Mouse (Mus musculus): ENCODE data around the gene Txnrd2. TPM values are rescaled to one million over a fixed set of nuclear protein-coding genes. Genes with fewer than 3 reads are reported as not detected.

Gene Txnrd2
- polyA plus RNA-seq, 1 experiment from 2014 or later = 34.7 TPM

- no peak overlapping the region for H3K27ac ChIP-seq (replicated peaks in 1 of 2; ENCODE audit: control insufficient read depth in 1 of 2, insufficient read depth in 1 of 2, low read depth in 2 of 2, low read length in 2 of 2)
- H3K4me2 ChIP-seq (ENCODE audit: low read length) = no peak overlapping the region
- H3K4me3 ChIP-seq (ENCODE audit: control insufficient read depth in 1 of 2, insufficient read depth in 1 of 2, low read depth in 1 of 2, low read length in 2 of 2) = no peak overlapping the region
- H3K36me3 ChIP-seq (ENCODE audit: control insufficient read depth, insufficient read depth, low read length) = no peaks in the 10 kb centered on the region
- ATAC-seq (ENCODE audit: insufficient number of reproducible peaks, insufficient read depth, low FRiP score, low read depth) = no peak
- peaks cover 0 to 3% of the 10 kb centered on the region in 2 experiments; a peak in 1 of 4 replicates for H3K4me1 ChIP-seq (ENCODE audit: control insufficient read depth in 2 of 2, insufficient read depth in 2 of 2, low read length in 2 of 2)
- no peaks in the 10 kb centered on the region; the same call in 1 of the 2 replicates for H3K27me3 ChIP-seq (ENCODE audit: control insufficient read depth, insufficient read depth, low read length)
- 76% methylated on average over 5 of the region's 5 CpGs for WGBS
- H3K9me3 ChIP-seq (ENCODE audit: control insufficient read depth, low read length) = no peaks in the 10 kb centered on the region
- no peak overlapping the region for H3K9ac ChIP-seq (ENCODE audit: low read length)
Measured at GRCm38 (mm10) chr16:18511741-18512140, 85.6 kb downstream of the Txnrd2 start.

GRCm38 (mm10) chr16:18513508-18513907 lies 87.3 kb downstream of the Txnrd2 start:
- ATAC-seq (ENCODE audit: insufficient number of reproducible peaks, insufficient read depth, low FRiP score, low read depth) = no peak
- WGBS = 57% methylated on average over 6 of the region's 6 CpGs
- Histone ChIP-seq H3K27me3 (ENCODE audit: control insufficient read depth, insufficient read depth, low read length) (no peaks in the 10 kb centered on the region; the same call in 1 of the 2 replicates), H3K4me1 (ENCODE audit: control insufficient read depth in 2 of 2, insufficient read depth in 2 of 2, low read length in 2 of 2) (no peaks in the 10 kb centered on the region; a peak in 1 of 4 replicates), H3K36me3 (ENCODE audit: control insufficient read depth, insufficient read depth, low read length) (no peaks in the 10 kb centered on the region), H3K9ac (ENCODE audit: low read length) (no peak overlapping the region), H3K4me2 (ENCODE audit: low read length) (no peak overlapping the region), H3K27ac (replicated peaks in 1 of 2; ENCODE audit: control insufficient read depth in 1 of 2, insufficient read depth in 1 of 2, low read depth in 2 of 2, low read length in 2 of 2) (no peak overlapping the region), H3K9me3 (ENCODE audit: control insufficient read depth, low read length) (no peaks in the 10 kb centered on the region), H3K4me3 (ENCODE audit: control insufficient read depth in 1 of 2, insufficient read depth in 1 of 2, low read depth in 1 of 2, low read length in 2 of 2) (no peak overlapping the region)

GRCm38 (mm10) chr16:18518091-18518490 lies 91.9 kb downstream of the Txnrd2 start:
- Histone ChIP-seq H3K9ac (ENCODE audit: low read length) (no peak overlapping the region), H3K27ac (replicated peaks in 1 of 2; ENCODE audit: control insufficient read depth in 1 of 2, insufficient read depth in 1 of 2, low read depth in 2 of 2, low read length in 2 of 2) (no peak overlapping the region), H3K4me1 (ENCODE audit: control insufficient read depth in 2 of 2, insufficient read depth in 2 of 2, low read length in 2 of 2) (no peaks in the 10 kb centered on the region), H3K9me3 (ENCODE audit: control insufficient read depth, low read length) (no peaks in the 10 kb centered on the region), H3K4me2 (ENCODE audit: low read length) (no peak overlapping the region), H3K36me3 (ENCODE audit: control insufficient read depth, insufficient read depth, low read length) (no peaks in the 10 kb centered on the region), H3K4me3 (ENCODE audit: control insufficient read depth in 1 of 2, insufficient read depth in 1 of 2, low read depth in 1 of 2, low read length in 2 of 2) (no peak overlapping the region), H3K27me3 (ENCODE audit: control insufficient read depth, insufficient read depth, low read length) (no peaks in the 10 kb centered on the region)
- ATAC-seq (ENCODE audit: insufficient number of reproducible peaks, insufficient read depth, low FRiP score, low read depth) = no peak

GRCm38 (mm10) chr16:18523563-18524245 lies 97.5 kb downstream of the Txnrd2 start:
- Histone ChIP-seq H3K4me3 (ENCODE audit: control insufficient read depth in 1 of 2, insufficient read depth in 1 of 2, low read depth in 1 of 2, low read length in 2 of 2) (no peak overlapping the region), H3K27me3 (ENCODE audit: control insufficient read depth, insufficient read depth, low read length) (no peaks in the 10 kb centered on the region), H3K36me3 (ENCODE audit: control insufficient read depth, insufficient read depth, low read length) (no peaks in the 10 kb centered on the region), H3K4me1 (ENCODE audit: control insufficient read depth in 2 of 2, insufficient read depth in 2 of 2, low read length in 2 of 2) (peaks cover 0 to 7% of the 10 kb centered on the region in 2 experiments; a peak in 2 of 4 replicates), H3K4me2 (ENCODE audit: low read length) (no peak overlapping the region), H3K9ac (ENCODE audit: low read length) (no peak overlapping the region), H3K27ac (replicated peaks in 1 of 2; ENCODE audit: control insufficient read depth in 1 of 2, insufficient read depth in 1 of 2, low read depth in 2 of 2, low read length in 2 of 2) (peak overlapping the region; percentile 43 to 56; a peak in 3 of 4 replicates), H3K9me3 (ENCODE audit: control insufficient read depth, low read length) (no peaks in the 10 kb centered on the region)
- peak; percentile 35; the same call in 1 of the 2 replicates for ATAC-seq (ENCODE audit: insufficient number of reproducible peaks, insufficient read depth, low FRiP score, low read depth)
- 34% methylated on average over 8 of the region's 8 CpGs for WGBS

GRCm38 (mm10) chr16:18528656-18529055 lies 102.5 kb downstream of the Txnrd2 start:
- peaks cover 7% of the 10 kb centered on the region for H3K9me3 ChIP-seq (ENCODE audit: control insufficient read depth, low read length)
- no peak for ATAC-seq (ENCODE audit: insufficient number of reproducible peaks, insufficient read depth, low FRiP score, low read depth)
- no peaks in the 10 kb centered on the region for H3K36me3 ChIP-seq (ENCODE audit: control insufficient read depth, insufficient read depth, low read length)
- no peaks in the 10 kb centered on the region for H3K27me3 ChIP-seq (ENCODE audit: control insufficient read depth, insufficient read depth, low read length)
- H3K27ac ChIP-seq (replicated peaks in 1 of 2; ENCODE audit: control insufficient read depth in 1 of 2, insufficient read depth in 1 of 2, low read depth in 2 of 2, low read length in 2 of 2) = no peak overlapping the region
- peaks cover 0 to 3% of the 10 kb centered on the region in 2 experiments; a peak in 1 of 4 replicates for H3K4me1 ChIP-seq (ENCODE audit: control insufficient read depth in 2 of 2, insufficient read depth in 2 of 2, low read length in 2 of 2)
- H3K9ac ChIP-seq (ENCODE audit: low read length) = no peak overlapping the region
- H3K4me2 ChIP-seq (ENCODE audit: low read length) = no peak overlapping the region
- H3K4me3 ChIP-seq (ENCODE audit: control insufficient read depth in 1 of 2, insufficient read depth in 1 of 2, low read depth in 1 of 2, low read length in 2 of 2) = no peak overlapping the region
- WGBS = 85% methylated on average over 5 of the region's 5 CpGs

Other genes with a start within 250 kb of the Txnrd2 start
- gene Ccdc188, start 208.5 kb upstream of the Txnrd2 start, polyA plus RNA-seq (2014; fragmentation: Nextera tagmentation; extraction: Ambion mirVana) = 0.30 TPM in 1 of 2 replicates, not detected in the other
- gene Zdhhc8, start 191.2 kb upstream of the Txnrd2 start, polyA plus RNA-seq (2014; fragmentation: Nextera tagmentation; extraction: Ambion mirVana) = 16.4 and 22.5 TPM in 2 replicates
- gene Trmt2a, start 177.7 kb upstream of the Txnrd2 start, polyA plus RNA-seq (2014; fragmentation: Nextera tagmentation; extraction: Ambion mirVana) = 39.8 and 48.4 TPM in 2 replicates
- gene Ranbp1, start 177.7 kb upstream of the Txnrd2 start, polyA plus RNA-seq (2014; fragmentation: Nextera tagmentation; extraction: Ambion mirVana) = 354 and 357 TPM in 2 replicates
- 0.88 and 3.6 TPM in 2 replicates for gene Gm49776, start 168.1 kb upstream of the Txnrd2 start, polyA plus RNA-seq (2014; fragmentation: Nextera tagmentation; extraction: Ambion mirVana)
- 20.9 and 22.0 TPM in 2 replicates for gene Dgcr8, start 137.1 kb upstream of the Txnrd2 start, polyA plus RNA-seq (2014; fragmentation: Nextera tagmentation; extraction: Ambion mirVana)
- 65.0 and 67.9 TPM in 2 replicates for gene Tango2, start 78.3 kb upstream of the Txnrd2 start, polyA plus RNA-seq (2014; fragmentation: Nextera tagmentation; extraction: Ambion mirVana)
- 31.8 and 32.3 TPM in 2 replicates for gene Arvcf, start 78.2 kb upstream of the Txnrd2 start, polyA plus RNA-seq (2014; fragmentation: Nextera tagmentation; extraction: Ambion mirVana)
- 110 and 112 TPM in 2 replicates for gene Comt, start 468 bp downstream of the Txnrd2 start, polyA plus RNA-seq (2014; fragmentation: Nextera tagmentation; extraction: Ambion mirVana)
- gene Gnb1l, start 72.3 kb downstream of the Txnrd2 start, polyA plus RNA-seq (2014; fragmentation: Nextera tagmentation; extraction: Ambion mirVana) = 9.3 and 9.7 TPM in 2 replicates
- gene Rtl10, start 72.5 kb downstream of the Txnrd2 start, polyA plus RNA-seq (2014; fragmentation: Nextera tagmentation; extraction: Ambion mirVana) = 1.3 and 1.5 TPM in 2 replicates
- gene Tbx1, start 164.3 kb downstream of the Txnrd2 start, polyA plus RNA-seq (2014; fragmentation: Nextera tagmentation; extraction: Ambion mirVana) = 0.20 and 0.80 TPM in 2 replicates
- 3.4 and 4.5 TPM in 2 replicates for gene Gp1bb, start 196.0 kb downstream of the Txnrd2 start, polyA plus RNA-seq (2014; fragmentation: Nextera tagmentation; extraction: Ambion mirVana)
- gene Gm49601, start 200.0 kb downstream of the Txnrd2 start, polyA plus RNA-seq (2014; fragmentation: Nextera tagmentation; extraction: Ambion mirVana) = 0.97 and 1.1 TPM in 2 replicates
- 5.8 and 7.3 TPM in 2 replicates for gene Sept5, start 203.6 kb downstream of the Txnrd2 start, polyA plus RNA-seq (2014; fragmentation: Nextera tagmentation; extraction: Ambion mirVana)